Mouse (Mus musculus) embryonic facial prominence, embryonic 13.5 days (tissue): ENCODE measurements around the gene Urgcp. TPM values are rescaled to one million over a fixed set of nuclear protein-coding genes. Genes with fewer than 3 reads are reported as not detected.

Experiments
- polyA plus RNA-seq: library from polyadenylated mRNA; unstranded; fragments of >200 nt; fragmentation: Nextera tagmentation; extraction: Ambion mirVana; gene quantifications from 2 replicates; pipeline ENCODE4 v1.2.1, GENCODE M21; 2015

Gene Urgcp
- polyA plus RNA-seq, 1 experiment from 2014 or later, result 28.6 TPM

Other genes with a start within 250 kb of the Urgcp start
- gene Xbp1, start 241.7 kb downstream of the Urgcp start, polyA plus RNA-seq, result 141 and 151 TPM in 2 replicates
- 18.7 and 19.2 TPM in 2 replicates for gene Ccdc117, start 220.2 kb downstream of the Urgcp start, polyA plus RNA-seq
- gene Ankrd36, start 192.7 kb downstream of the Urgcp start, polyA plus RNA-seq, result not detected in 2 replicates
- 180 and 187 TPM in 2 replicates for gene Mrps24, start 46.7 kb downstream of the Urgcp start, polyA plus RNA-seq
- 126 and 135 TPM in 2 replicates for gene Dbnl, start 26.1 kb upstream of the Urgcp start, polyA plus RNA-seq
- 10.1 and 12.1 TPM in 2 replicates for gene Pgam2, start 41.4 kb upstream of the Urgcp start, polyA plus RNA-seq
- gene Polm, start 75.6 kb upstream of the Urgcp start, polyA plus RNA-seq, result 11.4 and 13.6 TPM in 2 replicates
- 32.9 and 38.7 TPM in 2 replicates for gene Aebp1, start 99.6 kb upstream of the Urgcp start, polyA plus RNA-seq
- 110 and 138 TPM in 2 replicates for gene Pold2, start 115.9 kb upstream of the Urgcp start, polyA plus RNA-seq
- gene Myl7, start 136.4 kb upstream of the Urgcp start, polyA plus RNA-seq, result 1.3 and 10.3 TPM in 2 replicates
- gene Gck, start 187.7 kb upstream of the Urgcp start, polyA plus RNA-seq, result 2.1 and 2.4 TPM in 2 replicates
- gene Ykt6, start 193.3 kb upstream of the Urgcp start, polyA plus RNA-seq, result 58.7 and 66.0 TPM in 2 replicates